Mouse (Mus musculus) bone marrow macrophage, adult 2 months (primary cell): ENCODE results near the gene Ptprcap.

Experiments
- CTCF ChIP-seq: IDR thresholded peaks from 2 replicates; pipeline ENCODE4 v1.5.1; 2012; ENCODE audit warnings: low read depth, mild to moderate bottlenecking, low read length, moderate library complexity
- POLR2A ChIP-seq: IDR thresholded peaks from 2 replicates; pipeline ENCODE4 v1.6.1; 2012; ENCODE audit warnings: mild to moderate bottlenecking, low read depth, low read length, borderline replicate concordance

DNA sequence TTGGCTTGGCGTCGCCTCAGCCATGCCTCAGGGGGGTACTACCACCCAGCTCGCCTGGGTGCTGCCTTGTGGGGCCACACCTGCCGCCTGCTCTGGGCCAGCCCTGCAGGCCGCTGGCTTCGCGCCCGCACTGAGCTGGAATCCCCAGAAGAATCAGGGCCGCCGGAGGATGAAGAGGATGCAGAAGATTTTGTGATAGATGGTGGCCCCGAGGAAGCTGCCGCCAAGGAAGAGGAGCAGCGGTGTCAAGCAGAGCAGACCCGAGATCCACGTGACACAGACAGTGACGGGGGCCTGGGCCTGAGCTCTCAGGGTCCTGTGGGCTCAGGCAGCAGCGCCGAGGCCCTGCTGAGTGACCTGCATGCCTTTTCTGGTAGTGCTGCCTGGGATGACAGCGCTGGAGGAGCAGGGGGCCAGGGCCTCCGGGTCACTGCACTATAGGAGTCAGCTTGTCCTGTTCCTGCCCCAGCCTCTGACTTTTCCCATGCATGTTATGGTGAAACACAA lies 2.7 kb downstream of the Ptprcap start:
- TF ChIP-seq CTCF = no peak
- no peak for TF ChIP-seq POLR2A
